Mouse (Mus musculus): ENCODE data around the gene Ccdc113. TPM values are rescaled to one million over a fixed set of nuclear protein-coding genes. Genes with fewer than 3 reads are reported as not detected.

The Ccdc113 gene
- total and polyA plus RNA-seq, 2 experiments from 2014 or later = 0.78 to 3.2 TPM

DNA sequence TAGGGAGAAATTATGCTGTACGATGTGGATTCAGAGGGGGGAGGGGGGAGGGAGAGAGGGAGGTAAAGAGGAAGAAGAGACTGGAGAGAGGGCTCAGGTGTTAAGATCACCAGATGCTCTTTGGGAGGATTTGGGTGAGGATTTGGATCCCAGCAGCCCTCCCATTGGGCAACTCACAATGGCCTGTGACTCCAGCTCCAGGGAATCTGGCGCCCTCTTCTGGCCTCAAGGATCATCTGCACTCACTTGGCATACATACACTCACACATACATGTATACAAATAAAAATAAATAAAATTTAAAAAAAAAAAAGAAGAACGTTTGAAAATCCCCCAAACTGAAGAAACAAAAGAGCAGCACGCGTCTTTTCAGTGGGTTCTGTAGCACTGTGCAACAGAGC lies 27.6 kb upstream of the Ccdc113 start:
- Histone ChIP-seq H3K27me3 (ENCODE audit: insufficient read depth, low read length) (no peaks in the 10 kb centered on the region), H3K9me3 (ENCODE audit: low read length) (no peaks in the 10 kb centered on the region), H3K36me3 (ENCODE audit: insufficient read depth, low read length) (no peaks in the 10 kb centered on the region), H3K4me3 (ENCODE audit: low read length) (no peak overlapping the region), H3K9ac (replicated peaks; ENCODE audit: low read length) (no peak overlapping the region), H3K4me1 (ENCODE audit: insufficient read depth, low read length) (no peaks in the 10 kb centered on the region), H3K4me2 (ENCODE audit: low read depth, low read length) (no peak overlapping the region), H3K27ac (no peak overlapping the region)
- DNase-seq (ENCODE audit: low spot score) (no peak), ATAC-seq (no peak)
- 70% methylated on average over 5 of the region's 5 CpGs for WGBS
- TF ChIP-seq CTCF (IDR thresholded peaks at IDR 0.05; ENCODE audit: low read depth) = no peak; the same call in 1 of the 2 replicates

GRCm38 (mm10) chr8:95512257-95512656 lies 21.6 kb upstream of the Ccdc113 start:
- ATAC-seq (no peak), DNase-seq (ENCODE audit: low spot score) (no peak)
- Histone ChIP-seq H3K27me3 (ENCODE audit: insufficient read depth, low read length) (no peaks in the 10 kb centered on the region), H3K4me2 (ENCODE audit: low read depth, low read length) (no peak overlapping the region), H3K27ac (no peak overlapping the region), H3K9ac (replicated peaks; ENCODE audit: low read length) (no peak overlapping the region), H3K4me3 (ENCODE audit: low read length) (no peak overlapping the region), H3K36me3 (ENCODE audit: insufficient read depth, low read length) (no peaks in the 10 kb centered on the region), H3K9me3 (ENCODE audit: low read length) (no peaks in the 10 kb centered on the region), H3K4me1 (ENCODE audit: insufficient read depth, low read length) (no peaks in the 10 kb centered on the region)
- WGBS = 40% methylated on average over 4 of the region's 4 CpGs
- TF ChIP-seq CTCF (IDR thresholded peaks at IDR 0.05; ENCODE audit: low read depth) = no peak

DNA sequence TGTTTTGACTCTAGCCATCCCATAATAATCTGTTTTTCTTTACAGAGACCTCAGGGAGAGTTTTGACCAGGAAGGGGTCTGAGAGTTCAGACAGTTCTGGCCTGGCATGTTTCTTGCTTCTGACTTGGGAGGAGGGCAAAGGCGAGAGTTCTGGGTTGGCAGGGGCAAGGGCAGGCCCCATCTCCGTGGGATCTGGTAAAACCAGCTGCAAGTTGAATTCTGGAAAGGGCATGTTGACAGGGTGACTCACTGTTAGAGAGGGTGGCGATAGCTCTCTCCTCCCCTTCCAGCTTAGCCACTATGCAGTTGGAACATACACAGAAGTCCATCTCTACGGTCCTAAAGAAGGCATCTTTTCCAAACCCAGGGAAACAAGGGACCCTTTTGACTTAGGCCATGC lies 20.7 kb upstream of the Ccdc113 start:
- Histone ChIP-seq H3K9ac (replicated peaks; ENCODE audit: low read length) (no peak overlapping the region), H3K27ac (no peak overlapping the region), H3K27me3 (ENCODE audit: insufficient read depth, low read length) (no peaks in the 10 kb centered on the region), H3K4me1 (ENCODE audit: insufficient read depth, low read length) (no peaks in the 10 kb centered on the region), H3K9me3 (ENCODE audit: low read length) (no peaks in the 10 kb centered on the region), H3K36me3 (ENCODE audit: insufficient read depth, low read length) (no peaks in the 10 kb centered on the region), H3K4me3 (ENCODE audit: low read length) (no peak overlapping the region), H3K4me2 (ENCODE audit: low read depth, low read length) (no peak overlapping the region)
- ATAC-seq (no peak), DNase-seq (ENCODE audit: low spot score) (no peak)
- TF ChIP-seq CTCF (IDR thresholded peaks at IDR 0.05; ENCODE audit: low read depth) = no peak
- 69% methylated on average over 4 of the region's 4 CpGs for WGBS

- no peak overlapping the region for H3K4me2 ChIP-seq (ENCODE audit: low read depth, low read length)
- ATAC-seq (no peak), DNase-seq (ENCODE audit: low spot score) (no peak)
- no peaks in the 10 kb centered on the region for H3K36me3 ChIP-seq (ENCODE audit: insufficient read depth, low read length)
- H3K4me1 ChIP-seq (ENCODE audit: insufficient read depth, low read length) = no peaks in the 10 kb centered on the region
- H3K27me3 ChIP-seq (ENCODE audit: insufficient read depth, low read length) = no peaks in the 10 kb centered on the region
- no peak overlapping the region for H3K27ac ChIP-seq
- WGBS = 93% methylated on average over 6 of the region's 6 CpGs
- H3K9me3 ChIP-seq (ENCODE audit: low read length) = no peaks in the 10 kb centered on the region
- H3K4me3 ChIP-seq (ENCODE audit: low read length) = no peak overlapping the region
- H3K9ac ChIP-seq (replicated peaks; ENCODE audit: low read length) = no peak overlapping the region
- no peak for TF ChIP-seq CTCF (IDR thresholded peaks at IDR 0.05; ENCODE audit: low read depth)
Measured at GRCm38 (mm10) chr8:95516928-95517327, 17.0 kb upstream of the Ccdc113 start.

GRCm38 (mm10) chr8:95523991-95524390 lies 9.9 kb upstream of the Ccdc113 start:
- Histone ChIP-seq H3K9me3 (ENCODE audit: low read length) (no peaks in the 10 kb centered on the region), H3K27me3 (ENCODE audit: insufficient read depth, low read length) (no peaks in the 10 kb centered on the region), H3K4me3 (ENCODE audit: low read length) (no peak overlapping the region), H3K4me2 (ENCODE audit: low read depth, low read length) (no peak overlapping the region), H3K36me3 (ENCODE audit: insufficient read depth, low read length) (no peaks in the 10 kb centered on the region), H3K4me1 (ENCODE audit: insufficient read depth, low read length) (no peaks in the 10 kb centered on the region), H3K27ac (no peak overlapping the region), H3K9ac (replicated peaks; ENCODE audit: low read length) (no peak overlapping the region)
- 93% methylated on average over 4 of the region's 4 CpGs for WGBS
- ATAC-seq = no peak
- DNase-seq (ENCODE audit: low spot score) = no peak
- no peak for TF ChIP-seq CTCF (IDR thresholded peaks at IDR 0.05; ENCODE audit: low read depth)

- H3K9ac ChIP-seq (replicated peaks; ENCODE audit: low read length) = no peak overlapping the region
- no peak for TF ChIP-seq CTCF (IDR thresholded peaks at IDR 0.05; ENCODE audit: low read depth)
- no peaks in the 10 kb centered on the region for H3K27me3 ChIP-seq (ENCODE audit: insufficient read depth, low read length)
- H3K4me2 ChIP-seq (ENCODE audit: low read depth, low read length) = no peak overlapping the region
- 79% methylated on average over 10 of the region's 10 CpGs for WGBS
- no peak for ATAC-seq
- no peaks in the 10 kb centered on the region for H3K4me1 ChIP-seq (ENCODE audit: insufficient read depth, low read length)
- H3K4me3 ChIP-seq (ENCODE audit: low read length) = no peak overlapping the region
- no peaks in the 10 kb centered on the region for H3K9me3 ChIP-seq (ENCODE audit: low read length)
- no peak overlapping the region for H3K27ac ChIP-seq
- DNase-seq (ENCODE audit: low spot score) = no peak
- no peaks in the 10 kb centered on the region for H3K36me3 ChIP-seq (ENCODE audit: insufficient read depth, low read length)
Measured at GRCm38 (mm10) chr8:95528194-95528593, 5.7 kb upstream of the Ccdc113 start.

- H3K4me2 ChIP-seq (ENCODE audit: low read depth, low read length) = no peak overlapping the region
- H3K27me3 ChIP-seq (ENCODE audit: insufficient read depth, low read length) = no peaks in the 10 kb centered on the region
- no peak overlapping the region for H3K9ac ChIP-seq (replicated peaks; ENCODE audit: low read length)
- DNase-seq (ENCODE audit: low spot score) = no peak
- WGBS = 60% methylated on average over 9 of the region's 9 CpGs
- H3K4me1 ChIP-seq (ENCODE audit: insufficient read depth, low read length) = no peaks in the 10 kb centered on the region
- ATAC-seq = no peak
- no peak overlapping the region for H3K4me3 ChIP-seq (ENCODE audit: low read length)
- no peaks in the 10 kb centered on the region for H3K36me3 ChIP-seq (ENCODE audit: insufficient read depth, low read length)
- no peaks in the 10 kb centered on the region for H3K9me3 ChIP-seq (ENCODE audit: low read length)
- H3K27ac ChIP-seq = no peak overlapping the region
- TF ChIP-seq CTCF (IDR thresholded peaks at IDR 0.05; ENCODE audit: low read depth) = 0 out of 2 replicates have a peak, but pooled peaks have one; percentile 19
Measured at GRCm38 (mm10) chr8:95528750-95529310, 5.1 kb upstream of the Ccdc113 start.

All from hindbrain, postnatal 0 days (tissue).